Mouse (Mus musculus) B cell, adult 2 months (primary cell): ENCODE results near the gene Gm11937.

Source experiments
- DNase-seq, 2 experiments: peaks; one replicate each; pipeline ENCODE4 v3.0.0; 2022

The Gm11937 gene

DNA sequence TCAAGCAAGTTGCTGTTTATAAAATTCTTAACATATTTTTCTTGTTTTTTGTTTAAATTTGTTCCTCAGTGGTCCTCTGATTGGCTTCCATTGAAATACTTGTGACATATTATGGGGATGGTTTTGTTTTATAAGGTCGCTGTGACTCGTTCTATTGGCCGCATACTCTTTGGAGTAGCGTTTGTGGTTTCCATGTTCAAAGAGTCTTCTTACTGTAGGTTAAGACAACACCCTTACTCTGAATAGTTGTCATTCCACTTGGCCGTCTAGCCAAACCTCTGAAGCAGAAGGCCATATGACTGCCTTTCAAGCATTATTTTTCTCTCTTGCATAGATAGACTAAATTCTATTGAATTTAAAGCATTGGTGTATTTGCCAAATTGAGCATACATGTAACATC is 28.9 kb downstream of the Gm11937 start:
- DNase-seq, result no peak

DNA sequence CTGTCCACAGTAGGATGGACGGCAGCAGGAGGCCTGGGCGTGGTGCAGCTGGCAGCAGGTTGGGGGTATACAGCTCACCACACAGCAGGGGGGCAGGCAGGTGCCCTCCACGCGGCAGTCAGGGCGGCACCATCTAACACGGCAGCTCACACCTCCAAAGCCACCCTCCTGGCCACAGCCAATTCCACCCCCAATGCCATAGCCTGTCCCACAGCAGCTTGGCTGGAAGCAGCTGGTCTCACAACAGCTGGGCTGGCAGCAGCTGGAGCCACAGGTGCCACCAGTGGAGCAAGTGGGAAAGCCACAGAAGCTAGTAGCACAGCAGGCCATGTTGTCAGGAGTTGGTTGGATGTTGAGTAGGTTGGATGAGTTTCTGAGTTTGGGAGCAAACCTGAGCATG is 29.4 kb downstream of the Gm11937 start, which contains the start of gene Krtap1-5:
Gene Krtap1-5 (minus strand): TSS at position 381 of the 400 bp plus-strand sequence.
- DNase-seq, result no peak

DNA sequence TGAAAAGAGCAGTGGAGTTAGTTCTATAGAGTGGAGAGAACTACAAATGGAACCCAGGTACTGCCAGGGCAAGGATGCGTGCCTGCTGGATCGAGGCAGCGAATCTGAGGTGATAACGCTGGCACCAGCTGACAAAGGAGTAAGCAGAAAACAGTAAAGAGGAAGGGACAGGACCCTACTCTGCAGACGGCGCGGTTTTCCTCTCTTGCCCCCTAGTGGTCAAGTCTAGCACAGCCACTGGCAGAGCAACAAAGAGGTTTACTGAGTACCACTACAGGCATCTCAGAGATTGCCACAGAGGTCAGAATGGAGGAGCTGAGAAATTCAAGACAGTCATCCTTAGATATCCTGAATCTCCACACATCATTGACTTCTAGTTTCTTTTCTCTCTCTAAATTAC is 35.9 kb downstream of the Gm11937 start:
- DNase-seq, result peak; percentile 60 to 67

DNA sequence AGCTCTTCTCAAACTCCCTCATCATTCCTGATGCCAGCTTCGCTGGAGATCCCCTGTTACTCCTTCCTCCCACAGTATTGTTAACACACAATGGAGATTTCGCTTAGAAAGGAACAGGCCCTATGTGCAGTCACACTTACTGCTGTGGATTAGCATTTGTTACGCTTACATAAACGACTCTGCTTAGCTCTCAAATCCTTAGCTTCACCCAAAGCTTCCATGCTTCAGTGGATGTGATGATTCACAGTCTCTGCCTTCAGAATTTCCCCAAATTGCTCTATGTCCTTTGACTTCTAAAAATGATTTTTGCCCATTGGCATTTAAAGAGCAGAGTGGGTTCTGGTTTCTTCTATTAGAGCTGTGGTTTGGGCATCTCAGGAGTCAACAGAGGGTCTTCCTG is 36.8 kb downstream of the Gm11937 start:
- no peak for DNase-seq

DNA sequence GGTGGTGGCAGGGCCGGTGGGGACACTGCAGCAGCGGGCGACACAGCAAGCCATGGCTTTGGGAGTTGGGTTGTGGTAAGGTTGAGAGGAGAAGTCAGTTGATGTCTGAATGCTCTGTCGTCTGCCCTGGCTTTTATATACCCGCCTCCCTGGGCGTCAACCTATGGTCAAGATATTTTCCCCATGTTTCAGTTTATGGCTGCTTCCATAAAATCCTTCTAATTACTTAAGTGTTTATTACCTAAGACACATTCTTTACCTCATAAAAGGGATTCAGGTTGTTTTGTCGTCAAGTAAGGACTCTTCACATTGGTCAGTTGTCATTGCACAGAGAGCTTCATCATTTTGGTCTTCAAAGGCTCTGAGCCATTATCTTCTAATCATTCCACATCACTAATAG is 43.5 kb downstream of the Gm11937 start, which contains the start of gene Krtap3-1:
Gene Krtap3-1 (minus strand): TSS at position 101 of the 400 bp plus-strand sequence.
- no peak for DNase-seq

DNA sequence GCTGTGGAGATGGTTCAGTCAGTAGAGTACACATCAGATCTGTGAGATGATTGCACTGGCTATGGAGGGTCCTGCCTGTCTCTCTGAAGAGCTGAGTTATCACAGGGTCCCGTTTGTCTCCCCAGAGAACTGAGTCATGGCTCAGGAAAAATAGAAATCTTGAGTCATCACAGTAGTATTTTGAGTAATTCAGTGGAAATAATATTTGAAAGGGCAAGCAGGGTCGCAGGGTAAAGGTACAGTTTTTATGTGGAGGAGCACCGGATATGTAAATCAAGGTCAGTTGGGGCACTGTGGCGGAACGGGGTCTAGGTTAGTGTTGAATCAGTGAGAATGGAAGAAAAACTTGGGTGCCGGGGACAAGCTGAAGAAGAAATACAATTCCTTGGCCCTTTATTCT is 47.4 kb downstream of the Gm11937 start:
- DNase-seq, result no peak
